Mouse (Mus musculus) CH12.LX (cell line): ENCODE data around the gene Wipf1. TPM values are rescaled to one million over a fixed set of nuclear protein-coding genes. Genes with fewer than 3 reads are reported as not detected.
A peak's percentile ranks its signal among the peaks of the same experiment; 100 is the strongest.

Source experiments
- DNase-seq: peaks from one replicate; pipeline ENCODE4 v3.0.0-alpha.2; 2013; ENCODE audit errors: extremely low read depth
- H3K27ac ChIP-seq: 2 replicates; pipeline ENCODE4 v1.5.1; 2012; ENCODE audit warnings: low read depth, mild to moderate bottlenecking, control low read depth, moderate library complexity; ENCODE audit not compliant: insufficient read depth
- H3K27me3 ChIP-seq: replicated peaks from 2 replicates; pipeline ENCODE3; 2012; ENCODE audit warnings: inconsistent platforms
- H3K36me3 ChIP-seq, 2 experiments: replicated peaks in 1 of 2; 2 replicates each; pipeline versions ENCODE3 to v1.6.1; 2012; ENCODE audit warnings: inconsistent platforms in 1 of 2, low read length in 1 of 2, mild to moderate bottlenecking in 1 of 2, mixed read lengths in 1 of 2, moderate library complexity in 1 of 2; ENCODE audit not compliant: control insufficient read depth in 1 of 2, insufficient read depth in 1 of 2
- H3K4me1 ChIP-seq, 2 experiments: 2 replicates each; pipeline ENCODE4 v1.6.1; 2012; ENCODE audit warnings: inconsistent platforms in 1 of 2, moderate library complexity in 1 of 2; ENCODE audit not compliant: insufficient read depth in 2 of 2, control insufficient read depth in 1 of 2
- H3K4me2 ChIP-seq: 2 replicates; pipeline ENCODE4 v1.6.1; 2012; ENCODE audit warnings: low read depth, mild to moderate bottlenecking, control low read depth; ENCODE audit not compliant: poor library complexity, insufficient read depth, severe bottlenecking
- H3K4me3 ChIP-seq, 3 experiments: fragments of 150-350 bp in 1 of 3; sonication (generic) in 1 of 3; replicated peaks in 1 of 3; 2 replicates each; pipeline versions ENCODE3 to v1.5.1; 2011 to 2012; ENCODE audit warnings: low read depth in 2 of 3, low read length in 2 of 3, mild to moderate bottlenecking in 2 of 3, moderate library complexity in 2 of 3, control low read depth in 1 of 3, improper control_type of control experiment in 1 of 3, inconsistent platforms in 1 of 3, mixed read lengths in 1 of 3; ENCODE audit not compliant: poor library complexity in 1 of 3
- H3K79me2 ChIP-seq: replicated peaks from 2 replicates; pipeline ENCODE4 v1.6.1; 2012; ENCODE audit warnings: mild to moderate bottlenecking, moderate library complexity; ENCODE audit not compliant: control insufficient read depth, poor library complexity, insufficient read depth, severe bottlenecking; ENCODE audit errors: extremely low read depth
- H3K9ac ChIP-seq: 2 replicates; pipeline ENCODE4 v1.6.1; 2012; ENCODE audit warnings: low read depth, mild to moderate bottlenecking, control low read depth, moderate library complexity; ENCODE audit not compliant: insufficient read depth
- H3K9me3 ChIP-seq: replicated peaks from 2 replicates; pipeline ENCODE3; 2012; ENCODE audit warnings: low read length, inconsistent platforms, mixed read lengths
- BHLHE40 ChIP-seq: IDR thresholded peaks from 2 replicates; pipeline ENCODE4 v1.6.1; 2011; ENCODE audit warnings: mild to moderate bottlenecking, low read depth, low read length, improper control_type of control experiment
- CHD1 ChIP-seq: IDR thresholded peaks from 2 replicates; pipeline ENCODE4 v1.6.1; 2012; ENCODE audit warnings: low read depth, low read length, improper control_type of control experiment, inconsistent platforms
- CHD2 ChIP-seq: IDR thresholded peaks from 2 replicates; pipeline ENCODE4 v1.6.1; 2011; ENCODE audit warnings: low read length, improper control_type of control experiment
- CTCF ChIP-seq, 2 experiments: IDR thresholded peaks in 1 of 2; conservative IDR thresholded peaks in 1 of 2; 2 replicates each; pipeline ENCODE4 v1.5.1; 2011 to 2012; ENCODE audit warnings: low read depth in 2 of 2, low read length in 2 of 2, improper control_type of control experiment in 1 of 2, inconsistent platforms in 1 of 2, mild to moderate bottlenecking in 1 of 2, moderate library complexity in 1 of 2
- E2F4 ChIP-seq: IDR thresholded peaks from 2 replicates; pipeline ENCODE4 v1.6.1; 2011; ENCODE audit warnings: low read depth, low read length, improper control_type of control experiment; ENCODE audit not compliant: insufficient replicate concordance
- ELF1 ChIP-seq: IDR thresholded peaks from 2 replicates; pipeline ENCODE4 v1.6.1; 2014; ENCODE audit warnings: low read depth, mild to moderate bottlenecking, inconsistent platforms, low read length, improper control_type of control experiment
- EP300 ChIP-seq: IDR thresholded peaks from 2 replicates; pipeline ENCODE4 v1.6.1; 2011; ENCODE audit warnings: low read length, improper control_type of control experiment
- ETS1 ChIP-seq: conservative IDR thresholded peaks from 2 replicates; pipeline ENCODE4 v1.6.1; 2012; ENCODE audit warnings: low read depth, mild to moderate bottlenecking, inconsistent platforms, low read length, improper control_type of control experiment, moderate library complexity
- GABPA ChIP-seq: IDR thresholded peaks from 2 replicates; pipeline ENCODE4 v1.6.1; 2012; ENCODE audit warnings: low read depth, low read length, improper control_type of control experiment, inconsistent platforms; ENCODE audit not compliant: insufficient replicate concordance
- HCFC1 ChIP-seq: IDR thresholded peaks from 2 replicates; pipeline ENCODE4 v1.6.1; 2012; ENCODE audit warnings: low read depth, mild to moderate bottlenecking, inconsistent platforms, low read length, improper control_type of control experiment
- IRF4 ChIP-seq: IDR thresholded peaks from 2 replicates; pipeline ENCODE4 v1.6.1; 2014; ENCODE audit warnings: low read depth, mild to moderate bottlenecking, inconsistent platforms, low read length, improper control_type of control experiment
- JUN ChIP-seq: IDR thresholded peaks from 2 replicates; pipeline ENCODE4 v1.6.1; 2011; ENCODE audit warnings: low read depth, mild to moderate bottlenecking, low read length, improper control_type of control experiment, moderate library complexity; ENCODE audit not compliant: insufficient read depth
- JUND ChIP-seq: conservative IDR thresholded peaks from 2 replicates; pipeline ENCODE4 v1.6.1; 2011; ENCODE audit warnings: low read depth, low read length, improper control_type of control experiment
- KAT2A ChIP-seq: IDR thresholded peaks from 2 replicates; pipeline ENCODE4 v1.6.1; 2012; ENCODE audit warnings: low read length, improper control_type of control experiment, inconsistent platforms; ENCODE audit not compliant: insufficient replicate concordance
- MAFK ChIP-seq: IDR thresholded peaks from 2 replicates; pipeline ENCODE4 v1.6.1; 2011; ENCODE audit warnings: low read length, improper control_type of control experiment; ENCODE audit not compliant: insufficient replicate concordance
- MAX ChIP-seq: IDR thresholded peaks from 2 replicates; pipeline ENCODE4 v1.6.1; 2011; ENCODE audit warnings: low read length, improper control_type of control experiment
- MAZ ChIP-seq: IDR thresholded peaks from 2 replicates; pipeline ENCODE4 v1.6.1; 2012; ENCODE audit warnings: low read depth, mild to moderate bottlenecking, inconsistent platforms, low read length, improper control_type of control experiment, moderate library complexity
- MEF2A ChIP-seq: IDR thresholded peaks from 2 replicates; pipeline ENCODE4 v1.6.1; 2014; ENCODE audit warnings: low read depth, mild to moderate bottlenecking, inconsistent platforms, low read length, improper control_type of control experiment, borderline replicate concordance
- MXI1 ChIP-seq: IDR thresholded peaks from 2 replicates; pipeline ENCODE4 v1.6.1; 2011; ENCODE audit warnings: mild to moderate bottlenecking, low read depth, low read length, improper control_type of control experiment
- MYC ChIP-seq: IDR thresholded peaks from 2 replicates; pipeline ENCODE4 v1.6.1; 2011; ENCODE audit warnings: low read depth, mild to moderate bottlenecking, improper control_type of control experiment, low read length
- NELFE ChIP-seq: IDR thresholded peaks from 2 replicates; pipeline ENCODE4 v1.6.1; 2011; ENCODE audit warnings: low read depth, low read length, improper control_type of control experiment
- NRF1 ChIP-seq: IDR thresholded peaks from 2 replicates; pipeline ENCODE4 v1.6.1; 2014; ENCODE audit warnings: low read depth, mild to moderate bottlenecking, inconsistent platforms, low read length, improper control_type of control experiment, moderate library complexity
- PAX5 ChIP-seq: IDR thresholded peaks from 2 replicates; pipeline ENCODE4 v1.6.1; 2012; ENCODE audit warnings: low read length, inconsistent platforms, mixed read lengths
- POLR2A ChIP-seq: IDR thresholded peaks from 2 replicates; pipeline ENCODE4 v1.6.1; 2011; ENCODE audit warnings: low read depth, mild to moderate bottlenecking, improper control_type of control experiment, low read length
- POLR2AphosphoS2 ChIP-seq: IDR thresholded peaks from 2 replicates; pipeline ENCODE4 v1.6.1; 2011; ENCODE audit warnings: low read depth, low read length, improper control_type of control experiment
- RAD21 ChIP-seq: IDR thresholded peaks from 2 replicates; pipeline ENCODE4 v1.6.1; 2011; ENCODE audit warnings: low read depth, mild to moderate bottlenecking, low read length, improper control_type of control experiment, moderate library complexity
- RCOR1 ChIP-seq: conservative IDR thresholded peaks from 2 replicates; pipeline ENCODE4 v1.6.1; 2012; ENCODE audit warnings: low read depth, mild to moderate bottlenecking, inconsistent platforms, low read length, improper control_type of control experiment
- SIN3A ChIP-seq: IDR thresholded peaks from 2 replicates; pipeline ENCODE4 v1.6.1; 2012; ENCODE audit warnings: low read length, improper control_type of control experiment, inconsistent platforms
- SMC3 ChIP-seq: IDR thresholded peaks from 2 replicates; pipeline ENCODE4 v1.6.1; 2011; ENCODE audit warnings: low read depth, low read length, improper control_type of control experiment
- TBP ChIP-seq: conservative IDR thresholded peaks from 2 replicates; pipeline ENCODE4 v1.6.1; 2011; ENCODE audit warnings: low read depth, low read length, improper control_type of control experiment
- TCF12 ChIP-seq: IDR thresholded peaks from 2 replicates; pipeline ENCODE4 v1.6.1; 2014; ENCODE audit warnings: low read depth, mild to moderate bottlenecking, inconsistent platforms, low read length, improper control_type of control experiment
- UBTF ChIP-seq: IDR thresholded peaks from 2 replicates; pipeline ENCODE4 v1.6.1; 2012; ENCODE audit warnings: low read depth, mild to moderate bottlenecking, inconsistent platforms, low read length, improper control_type of control experiment, moderate library complexity
- USF1 ChIP-seq: IDR thresholded peaks from 2 replicates; pipeline ENCODE4 v1.6.1; 2014; ENCODE audit warnings: low read depth, mild to moderate bottlenecking, inconsistent platforms, low read length, improper control_type of control experiment
- USF2 ChIP-seq: conservative IDR thresholded peaks from 2 replicates; pipeline ENCODE4 v1.6.1; 2011; ENCODE audit warnings: low read depth, low read length, improper control_type of control experiment
- ZC3H11A ChIP-seq: IDR thresholded peaks from 2 replicates; pipeline ENCODE4 v1.6.1; 2012; ENCODE audit warnings: low read depth, mild to moderate bottlenecking, inconsistent platforms, low read length, improper control_type of control experiment
- ZKSCAN1 ChIP-seq: IDR thresholded peaks from 2 replicates; pipeline ENCODE4 v1.6.1; 2012; ENCODE audit warnings: low read depth, inconsistent platforms, low read length, improper control_type of control experiment, borderline replicate concordance
- ZMIZ1 ChIP-seq: IDR thresholded peaks from 2 replicates; pipeline ENCODE4 v1.6.1; 2012; ENCODE audit warnings: low read depth, mild to moderate bottlenecking, inconsistent platforms, low read length, improper control_type of control experiment
- ZNF384 ChIP-seq: IDR thresholded peaks from 2 replicates; pipeline ENCODE4 v1.6.1; 2012; ENCODE audit warnings: low read depth, low read length, improper control_type of control experiment, inconsistent platforms
- dilution Hi-C: fragments of 300-500 bp; cut with MboI; formaldehyde crosslinking; loops from 2 replicates; pipeline ENCODE4 v1.14.3; 2020; ENCODE audit warnings: low sequenced_read_pairs; ENCODE audit not compliant: extremely low pct_unique_long_range_greater_than_20kb, extremely low pct_ligation_motif_present
- in situ Hi-C: fragments of 300-500 bp; cut with MboI; formaldehyde crosslinking; loops from 3 replicates; pipeline ENCODE4 v1.14.3; 2019; ENCODE audit warnings: low sequenced_read_pairs, low pct_ligation_motif_present, low pct_unique_long_range_greater_than_20kb, mixed read lengths
- polyA plus RNA-seq: library from polyadenylated mRNA; unstranded; fragments of >175 nt; gene quantifications from 2 replicates; pipeline ENCODE4 v1.2.1, GENCODE M21; 2012; ENCODE audit warnings: low read depth; ENCODE audit not compliant: insufficient read length
- total RNA-seq, 2 experiments: library from RNA; depleted of rRNA; stranded (reverse); fragments of 300-350 nt in 1 of 2; fragments of >200 nt in 1 of 2; gene quantifications; 2 replicates each; pipeline ENCODE4 v1.2.3; 2012 to 2014

Wipf1 gene
- total and polyA plus RNA-seq, 3 experiments = 18.3 to 95.0 (median 21.8) TPM

DNA sequence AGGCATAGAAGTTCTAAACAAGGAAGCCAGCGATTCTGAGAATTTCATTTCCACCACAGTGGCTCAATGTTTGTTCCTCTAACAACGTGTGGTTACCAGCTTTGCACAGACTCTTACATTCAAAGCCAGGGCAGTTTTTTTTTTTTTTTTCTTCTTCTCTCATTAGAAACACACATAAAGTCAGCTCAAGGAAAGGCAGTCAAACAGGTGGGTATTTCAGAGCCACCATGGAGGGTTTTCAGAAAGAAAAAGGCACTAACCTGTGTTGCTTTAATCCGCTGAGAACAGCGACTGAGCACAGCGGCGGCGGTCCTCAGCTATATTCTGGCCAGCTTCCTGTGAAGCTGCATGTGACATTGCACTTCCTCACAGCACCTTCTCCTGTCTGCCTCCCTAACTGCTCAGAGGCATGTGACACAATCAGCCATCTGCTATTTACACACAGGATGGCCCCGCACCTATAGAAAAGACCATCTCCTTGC lies 43.4 kb downstream of the Wipf1 start:
- dilution Hi-C loops (no loop called here), in situ Hi-C loops (no loop called here)
- H3K4me2 ChIP-seq = peak overlapping the region; percentile 90
- H3K9me3 ChIP-seq = no peaks in the 10 kb centered on the region
- no peaks in the 10 kb centered on the region for H3K27me3 ChIP-seq
- H3K27ac ChIP-seq = peak overlapping the region; percentile 92
- peaks cover 5 to 27% of the 10 kb centered on the region in 2 experiments for H3K36me3 ChIP-seq
- peak overlapping the region; percentile 68 to 90 (median 84) for H3K4me3 ChIP-seq
- peaks cover 41% of the 10 kb centered on the region for H3K79me2 ChIP-seq
- peak overlapping the region; percentile 86 for H3K9ac ChIP-seq
- H3K4me1 ChIP-seq = peaks cover 18 to 43% of the 10 kb centered on the region in 2 experiments
- no peak for TF ChIP-seq CTCF (conservative IDR thresholded peaks at IDR 0.05 in 1 of 2, IDR thresholded peaks at IDR 0.05 in 1 of 2; ENCODE audit: low read depth in 2 of 2, low read length in 2 of 2)
- TF ChIP-seq JUND = no peak
- TF ChIP-seq USF2 = 0 out of 2 replicates have a peak, but pooled peaks have one; percentile 20
- no peak for TF ChIP-seq NRF1
- TF ChIP-seq NELFE = peak; percentile 85
- TF ChIP-seq TBP = peak; percentile 83
- TF ChIP-seq RCOR1 = 0 out of 2 replicates have a peak, but pooled peaks have one; percentile 15
- no peak; the same call in 1 of the 2 replicates for TF ChIP-seq MEF2A
- no peak for TF ChIP-seq MAZ
- TF ChIP-seq MAFK = no peak
- peak; percentile 42 for TF ChIP-seq ETS1
- TF ChIP-seq SMC3 = no peak
- no peak for TF ChIP-seq E2F4
- TF ChIP-seq PAX5 = no peak
- TF ChIP-seq EP300 = no peak
- TF ChIP-seq ZNF384 = peak; percentile 77
- TF ChIP-seq MXI1 = peak; percentile 54
- peak; percentile 83 for TF ChIP-seq POLR2A
- TF ChIP-seq ZC3H11A = no peak
- no peak for TF ChIP-seq HCFC1
- no peak for TF ChIP-seq POLR2AphosphoS2
- TF ChIP-seq UBTF = no peak
- TF ChIP-seq MAX = peak; percentile 80
- TF ChIP-seq BHLHE40 = peak; percentile 88
- peak; percentile 79 for TF ChIP-seq ZMIZ1
- TF ChIP-seq IRF4 = no peak
- no peak for TF ChIP-seq CHD2
- TF ChIP-seq GABPA = no peak
- peak; percentile 45 for TF ChIP-seq SIN3A
- TF ChIP-seq JUN = no peak
- TF ChIP-seq MYC = peak; percentile 68; the same call in 1 of the 2 replicates
- peak; percentile 60 for TF ChIP-seq USF1
- TF ChIP-seq TCF12 = peak; percentile 64; the same call in 1 of the 2 replicates
- TF ChIP-seq CHD1 = peak; percentile 60
- peak; percentile 64 for TF ChIP-seq ELF1
- TF ChIP-seq KAT2A = no peak
- TF ChIP-seq ZKSCAN1 = no peak
- TF ChIP-seq RAD21 = no peak
- DNase-seq = peak; percentile 66
